ENCODE assay signal across 7 mouse cellular contexts in the genomic region with DNA sequence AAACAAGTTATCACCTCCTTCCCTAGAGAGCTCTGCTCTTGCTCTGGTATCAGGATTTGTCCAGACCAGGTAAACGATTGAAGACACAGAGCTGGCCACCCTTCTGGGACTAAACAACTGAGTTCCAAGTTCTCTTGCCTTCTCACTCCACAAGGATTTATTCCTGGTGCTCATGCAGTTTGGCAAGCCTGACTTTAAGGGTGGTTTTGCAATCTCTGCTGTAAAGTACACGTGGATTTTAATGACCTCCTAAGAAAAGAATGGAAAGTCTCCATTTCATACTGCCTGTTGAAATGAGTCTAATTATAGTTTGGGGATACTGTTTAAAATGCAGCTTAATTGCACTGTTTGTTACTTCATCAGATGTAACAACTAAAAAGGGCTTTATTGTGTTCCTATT. TPM values are rescaled to one million over a fixed set of nuclear protein-coding genes. Genes with fewer than 3 reads are reported as not detected.
A peak's percentile ranks its signal among the peaks of the same experiment; 100 is the strongest.
DNase-seq lines count a peak whose midpoint lies in the region; ATAC-seq lines count a peak whose summit lies in the region.

No protein-coding gene starts in this region.

- no peak overlapping the region for H3K9ac ChIP-seq in liver, embryonic 11.5 days (ENCODE audit: low read depth, low read length)
- H3K9ac ChIP-seq in forebrain, embryonic 13.5 days = peak overlapping the region; percentile 98; the same call in 1 of the 2 replicates
- H3K9ac ChIP-seq in limb, embryonic 11.5 days (ENCODE audit: low read length) = no peak overlapping the region
- peak overlapping the region; percentile 95; the same call in 1 of the 2 replicates for H3K9ac ChIP-seq in neural tube, embryonic 13.5 days

- no peak overlapping the region for H3K4me3 ChIP-seq in liver, embryonic 11.5 days (ENCODE audit: low read depth, low read length)
- peak overlapping the region; percentile 99 for H3K4me3 ChIP-seq in forebrain, embryonic 13.5 days
- H3K4me3 ChIP-seq in limb, embryonic 11.5 days (ENCODE audit: low read depth, low read length) = no peak overlapping the region
- H3K4me3 ChIP-seq in neural tube, embryonic 13.5 days = peak overlapping the region; percentile 98; the same call in 1 of the 2 replicates

- H3K27me3 ChIP-seq in liver, embryonic 11.5 days (replicated peaks; ENCODE audit: control insufficient read depth, insufficient read depth, low read length) = peaks cover 13% of the 10 kb centered on the region
- H3K27me3 ChIP-seq in forebrain, embryonic 13.5 days = peaks cover 11% of the 10 kb centered on the region
- peaks cover 2% of the 10 kb centered on the region; the same call in 1 of the 2 replicates for H3K27me3 ChIP-seq in limb, embryonic 11.5 days (ENCODE audit: control insufficient read depth, insufficient read depth, low read length)
- H3K27me3 ChIP-seq in neural tube, embryonic 13.5 days = peaks cover 4% of the 10 kb centered on the region; the same call in 1 of the 2 replicates

- H3K36me3 ChIP-seq in liver, embryonic 11.5 days (ENCODE audit: control insufficient read depth, insufficient read depth, low read length) = peaks cover 17% of the 10 kb centered on the region
- peaks cover 22% of the 10 kb centered on the region for H3K36me3 ChIP-seq in forebrain, embryonic 13.5 days (ENCODE audit: poor library complexity, severe bottlenecking)
- peaks cover 16% of the 10 kb centered on the region; the same call in 1 of the 2 replicates for H3K36me3 ChIP-seq in limb, embryonic 11.5 days (ENCODE audit: control insufficient read depth, insufficient read depth, low read length)
- peaks cover 22% of the 10 kb centered on the region for H3K36me3 ChIP-seq in neural tube, embryonic 13.5 days

- H3K27ac ChIP-seq in liver, embryonic 11.5 days (ENCODE audit: low read depth, low read length) = no peak overlapping the region
- H3K27ac ChIP-seq in forebrain, embryonic 13.5 days = 0 out of 2 replicates have a peak overlapping the region, but pooled peaks have one; percentile 98
- no peak overlapping the region for H3K27ac ChIP-seq in limb, embryonic 11.5 days (replicated peaks; ENCODE audit: low read depth, low read length)
- H3K27ac ChIP-seq in neural tube, embryonic 13.5 days (replicated peaks) = no peak overlapping the region

- peak overlapping the region; percentile 91 for H3K4me2 ChIP-seq in liver, embryonic 11.5 days
- peak overlapping the region; percentile 76 for H3K4me2 ChIP-seq in forebrain, embryonic 13.5 days
- peak overlapping the region; percentile 56; the same call in 1 of the 2 replicates for H3K4me2 ChIP-seq in limb, embryonic 11.5 days (ENCODE audit: low read depth, severe bottlenecking)
- peak overlapping the region; percentile 75 for H3K4me2 ChIP-seq in neural tube, embryonic 13.5 days

- intact Hi-C loops in left cerebral cortex, postnatal 10 days (cut with DNase I) = no loop called here

- 31% methylated on average over 2 of the region's 2 CpGs for WGBS in liver, embryonic 11.5 days
- 23% methylated on average over 2 of the region's 2 CpGs for WGBS in forebrain, embryonic 13.5 days
- WGBS in limb, embryonic 11.5 days = 30% methylated on average over 2 of the region's 2 CpGs
- WGBS in neural tube, embryonic 13.5 days = 27% methylated on average over 2 of the region's 2 CpGs

- ATAC-seq in liver, embryonic 11.5 days (replicated peaks; ENCODE audit: low FRiP score) = no peak
- no peak for ATAC-seq in forebrain, embryonic 13.5 days
- ATAC-seq in limb, embryonic 11.5 days (ENCODE audit: insufficient number of reproducible peaks, low FRiP score, low TSS enrichment, low read depth) = no peak
- ATAC-seq in neural tube, embryonic 13.5 days (ENCODE audit: low read depth) = no peak

- H3K9me3 ChIP-seq in liver, embryonic 11.5 days (ENCODE audit: control insufficient read depth, low read length) = no peaks in the 10 kb centered on the region
- no peaks in the 10 kb centered on the region for H3K9me3 ChIP-seq in forebrain, embryonic 13.5 days (replicated peaks)
- no peaks in the 10 kb centered on the region for H3K9me3 ChIP-seq in limb, embryonic 11.5 days (ENCODE audit: control insufficient read depth, low read length)
- no peaks in the 10 kb centered on the region for H3K9me3 ChIP-seq in neural tube, embryonic 13.5 days

- DNase-seq in liver, embryonic 11.5 days (ENCODE audit: low spot score) = no peak
- no peak for DNase-seq in liver
- DNase-seq in limb, embryonic 11.5 days (ENCODE audit: low spot score) = no peak
- DNase-seq in left cerebral cortex, postnatal 10 days (ENCODE audit: extremely low spot score in 1 of 2, low spot score in 2 of 2) = no peak
- no peak for DNase-seq in lung, postnatal 25 days (ENCODE audit: low spot score)

- H3K4me1 ChIP-seq in liver, embryonic 11.5 days (replicated peaks; ENCODE audit: control insufficient read depth, insufficient read depth, low read length) = peaks cover 14% of the 10 kb centered on the region
- H3K4me1 ChIP-seq in forebrain, embryonic 13.5 days = peaks cover 27% of the 10 kb centered on the region
- H3K4me1 ChIP-seq in limb, embryonic 11.5 days (ENCODE audit: control insufficient read depth, insufficient read depth, low read length) = peaks cover 9% of the 10 kb centered on the region; the same call in 1 of the 2 replicates
- H3K4me1 ChIP-seq in neural tube, embryonic 13.5 days (replicated peaks) = peaks cover 29% of the 10 kb centered on the region

RNA-seq across cellular contexts. Expression of gene Eif4a3, which starts 1.1 kb away (rescaled TPM):
- 403 and 404 TPM in 2 replicates for polyA plus RNA-seq in liver, embryonic 11.5 days (2014; fragmentation: Nextera tagmentation; extraction: Ambion mirVana)
- 366 and 398 TPM in 2 replicates for polyA plus RNA-seq in forebrain, embryonic 13.5 days (2015; fragmentation: Nextera tagmentation; extraction: Ambion mirVana)
- polyA plus RNA-seq in limb, embryonic 11.5 days (2014; fragmentation: Nextera tagmentation; extraction: Ambion mirVana) = 463 and 475 TPM in 2 replicates
- polyA plus RNA-seq in neural tube, embryonic 13.5 days (2015; fragmentation: Nextera tagmentation; extraction: Ambion mirVana) = 260 and 263 TPM in 2 replicates
- 10 to 100 TPM; 92.3 to 98.1 TPM for total RNA-seq in left cerebral cortex, postnatal 10 days (2021)

RNA-seq across cellular contexts. Expression of gene Card14, which starts 6.6 kb away (rescaled TPM):
- polyA plus RNA-seq in liver, embryonic 11.5 days (2014; fragmentation: Nextera tagmentation; extraction: Ambion mirVana) = 0.32 and 0.37 TPM in 2 replicates
- not detected in 2 replicates for polyA plus RNA-seq in forebrain, embryonic 13.5 days (2015; fragmentation: Nextera tagmentation; extraction: Ambion mirVana)
- 0.17 and 0.18 TPM in 2 replicates for polyA plus RNA-seq in limb, embryonic 11.5 days (2014; fragmentation: Nextera tagmentation; extraction: Ambion mirVana)
- polyA plus RNA-seq in neural tube, embryonic 13.5 days (2015; fragmentation: Nextera tagmentation; extraction: Ambion mirVana) = 0.17 and 0.23 TPM in 2 replicates
- total RNA-seq in left cerebral cortex, postnatal 10 days (2021) = under 1 TPM; 0.32 to 0.34 TPM

RNA-seq across cellular contexts. Expression of gene Gaa, which starts 33.3 kb away (rescaled TPM):
- 40.5 and 42.5 TPM in 2 replicates for polyA plus RNA-seq in liver, embryonic 11.5 days (2014; fragmentation: Nextera tagmentation; extraction: Ambion mirVana)
- polyA plus RNA-seq in forebrain, embryonic 13.5 days (2015; fragmentation: Nextera tagmentation; extraction: Ambion mirVana) = 26.8 and 33.6 TPM in 2 replicates
- polyA plus RNA-seq in limb, embryonic 11.5 days (2014; fragmentation: Nextera tagmentation; extraction: Ambion mirVana) = 16.5 and 17.9 TPM in 2 replicates
- 58.0 and 62.5 TPM in 2 replicates for polyA plus RNA-seq in neural tube, embryonic 13.5 days (2015; fragmentation: Nextera tagmentation; extraction: Ambion mirVana)
- 100 to 1,000 TPM; 108 to 124 TPM for total RNA-seq in left cerebral cortex, postnatal 10 days (2021)

RNA-seq across cellular contexts. Expression of gene Sgsh, which starts 54.4 kb away (rescaled TPM):
- 4.4 and 5.8 TPM in 2 replicates for polyA plus RNA-seq in liver, embryonic 11.5 days (2014; fragmentation: Nextera tagmentation; extraction: Ambion mirVana)
- polyA plus RNA-seq in forebrain, embryonic 13.5 days (2015; fragmentation: Nextera tagmentation; extraction: Ambion mirVana) = 4.6 and 4.7 TPM in 2 replicates
- polyA plus RNA-seq in limb, embryonic 11.5 days (2014; fragmentation: Nextera tagmentation; extraction: Ambion mirVana) = 4.9 and 6.2 TPM in 2 replicates
- 5.6 and 5.7 TPM in 2 replicates for polyA plus RNA-seq in neural tube, embryonic 13.5 days (2015; fragmentation: Nextera tagmentation; extraction: Ambion mirVana)
- total RNA-seq in left cerebral cortex, postnatal 10 days (2021) = 1 to 10 TPM; 4.7 to 6.0 TPM

RNA-seq across cellular contexts. Expression of gene Slc26a11, which starts 54.4 kb away (rescaled TPM):
- polyA plus RNA-seq in liver, embryonic 11.5 days (2014; fragmentation: Nextera tagmentation; extraction: Ambion mirVana) = 4.3 and 5.1 TPM in 2 replicates
- polyA plus RNA-seq in forebrain, embryonic 13.5 days (2015; fragmentation: Nextera tagmentation; extraction: Ambion mirVana) = 4.6 and 4.9 TPM in 2 replicates
- 7.3 and 7.4 TPM in 2 replicates for polyA plus RNA-seq in limb, embryonic 11.5 days (2014; fragmentation: Nextera tagmentation; extraction: Ambion mirVana)
- polyA plus RNA-seq in neural tube, embryonic 13.5 days (2015; fragmentation: Nextera tagmentation; extraction: Ambion mirVana) = 4.3 and 5.3 TPM in 2 replicates
- 1 to 10 TPM; 4.6 to 5.2 TPM for total RNA-seq in left cerebral cortex, postnatal 10 days (2021)

Comparison
In these comparisons a context has a peak if more than half of its experiments do, and no peak if none do; other contexts are left out.
1. H3K4me3 ChIP-seq: peak in forebrain, embryonic 13.5 days (single experiment) and neural tube, embryonic 13.5 days (single experiment); none in liver, embryonic 11.5 days (single experiment) and limb, embryonic 11.5 days (single experiment).
2. H3K9ac ChIP-seq: peak in forebrain, embryonic 13.5 days (single experiment) and neural tube, embryonic 13.5 days (single experiment); none in liver, embryonic 11.5 days (single experiment) and limb, embryonic 11.5 days (single experiment).
3. Peak in every context shown above with its lines, with median percentiles within 50 percentile points of each other: H3K4me2 ChIP-seq.